Mouse (Mus musculus): ENCODE results near the gene Nufip2.

GRCm38 (mm10) chr11:77791241-77791727 lies 105.3 kb downstream of the Nufip2 start:
- TF ChIP-seq POLR2A (IDR thresholded peaks at IDR 0.05; ENCODE audit: low read depth, low read length) (no peak), CTCF (IDR thresholded peaks at IDR 0.05; ENCODE audit: borderline replicate concordance, insufficient read depth, low read length) (no peak)
